Mouse (Mus musculus) brain, adult 10 weeks (tissue): ENCODE measurements around the gene Vmn1r91. TPM values are rescaled to one million over a fixed set of nuclear protein-coding genes. Genes with fewer than 3 reads are reported as not detected.

Experiments used
- polyA plus RNA-seq: library from polyadenylated mRNA; stranded (reverse); fragments of 350-450 nt; fragmentation: Illumina TruSeq; extraction: RNeasy Lipid Tissue Mini Kit (QIAGEN cat#74804); gene quantifications from one replicate; pipeline ENCODE4 v1.2.3, GENCODE M21; 2015; ENCODE audit warnings: low read depth, low replicate concordance

Vmn1r91 gene
- polyA plus RNA-seq: not detected

DNA sequence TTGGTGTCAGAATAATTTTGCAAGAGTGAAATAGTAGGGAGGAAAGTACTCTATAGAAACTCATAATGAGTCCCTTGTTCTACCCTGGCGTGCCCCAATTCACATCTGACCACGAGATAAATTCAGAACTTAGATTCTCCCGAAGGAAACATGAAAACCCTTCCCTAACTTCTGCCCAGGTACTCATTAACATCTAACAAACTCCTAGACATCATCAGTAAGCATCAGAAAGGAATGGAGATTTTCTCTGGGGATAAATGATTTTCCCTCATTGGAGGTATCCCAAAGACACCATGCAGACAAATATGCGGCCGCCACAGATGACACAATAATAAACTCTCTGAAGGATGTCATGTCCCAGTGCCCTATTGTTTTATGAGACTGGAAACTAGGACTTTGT is at the start of gene Vmn1r91:
Gene Vmn1r91 (plus strand): TSS at position 301 of the 400 bp plus-strand sequence.

DNA sequence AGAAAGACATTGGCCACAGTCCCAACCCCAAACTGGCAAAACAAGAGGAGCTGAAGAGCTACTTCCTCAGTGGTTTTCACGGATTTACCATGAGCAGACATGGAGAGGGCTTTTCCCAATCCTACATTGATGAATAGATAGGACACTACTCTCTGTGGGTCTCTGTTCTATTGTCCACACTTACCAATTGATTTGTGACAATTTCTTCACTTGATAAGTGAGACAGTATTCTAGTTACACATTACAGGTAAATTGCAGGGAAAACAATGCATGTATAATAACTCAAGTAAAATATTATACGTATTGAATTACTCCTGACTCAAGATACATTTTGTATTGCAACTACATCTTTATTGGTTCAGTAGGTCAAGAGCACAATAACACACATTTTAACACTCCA is 23.0 kb downstream of the Vmn1r91 start, which contains the start of gene Gm16442:
Gene Gm16442 (minus strand): TSS at position 101 of the 400 bp plus-strand sequence.

DNA sequence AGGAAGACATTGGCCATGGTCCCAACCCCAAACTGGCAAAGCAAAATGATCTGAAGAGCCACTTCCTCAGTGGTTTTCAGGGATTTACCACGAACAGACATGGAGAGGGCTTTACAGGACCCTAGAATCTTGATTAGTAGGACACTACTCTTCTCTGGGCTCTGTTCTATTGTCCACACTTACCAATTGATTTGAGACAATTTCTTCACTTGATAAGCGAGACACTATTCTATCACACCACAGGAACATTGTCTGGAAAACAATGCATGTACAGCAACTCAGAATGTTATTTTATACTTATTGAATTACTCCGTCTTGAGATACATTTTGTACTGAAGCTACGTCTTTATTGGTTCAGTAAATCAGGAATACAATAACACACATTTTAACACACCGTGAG is 39.5 kb downstream of the Vmn1r91 start, which contains the start of gene Vmn1r93:
Gene Vmn1r93 (minus strand): TSS at position 101 of the 400 bp plus-strand sequence.

Other genes starting within 250 kb of the Vmn1r91 start
- 2.8 TPM for gene Gm19345, start 247.7 kb upstream of the Vmn1r91 start, polyA plus RNA-seq
- not detected for gene Ceacam16, start 238.4 kb upstream of the Vmn1r91 start, polyA plus RNA-seq
- not detected for gene Ceacam19, start 211.7 kb upstream of the Vmn1r91 start, polyA plus RNA-seq
- 11.7 TPM for gene Pvr, start 178.5 kb upstream of the Vmn1r91 start, polyA plus RNA-seq
- not detected for gene Igsf23, start 148.9 kb upstream of the Vmn1r91 start, polyA plus RNA-seq
- not detected for gene Ceacam20, start 134.3 kb upstream of the Vmn1r91 start, polyA plus RNA-seq
- not detected for gene Nlrp9b, start 108.2 kb upstream of the Vmn1r91 start, polyA plus RNA-seq
- not detected for gene Gm16442, start 22.9 kb downstream of the Vmn1r91 start, polyA plus RNA-seq
- not detected for gene Vmn1r93, start 39.4 kb downstream of the Vmn1r91 start, polyA plus RNA-seq
- not detected for gene Vmn1r94, start 68.7 kb downstream of the Vmn1r91 start, polyA plus RNA-seq
- not detected for gene Vmn1r95, start 94.0 kb downstream of the Vmn1r91 start, polyA plus RNA-seq
- gene Gm6164, start 105.9 kb downstream of the Vmn1r91 start, polyA plus RNA-seq: not detected
- gene Gm4498, start 134.1 kb downstream of the Vmn1r91 start, polyA plus RNA-seq: not detected
- gene Gm5890, start 163.2 kb downstream of the Vmn1r91 start, polyA plus RNA-seq: not detected
- not detected for gene Gm4133, start 234.4 kb downstream of the Vmn1r91 start, polyA plus RNA-seq